Mouse (Mus musculus): ENCODE data around the gene F2r. TPM values are rescaled to one million over a fixed set of nuclear protein-coding genes. Genes with fewer than 3 reads are reported as not detected.

Gene F2r
- polyA plus RNA-seq, 1 experiment from 2014 or later, result 23.0 TPM

DNA sequence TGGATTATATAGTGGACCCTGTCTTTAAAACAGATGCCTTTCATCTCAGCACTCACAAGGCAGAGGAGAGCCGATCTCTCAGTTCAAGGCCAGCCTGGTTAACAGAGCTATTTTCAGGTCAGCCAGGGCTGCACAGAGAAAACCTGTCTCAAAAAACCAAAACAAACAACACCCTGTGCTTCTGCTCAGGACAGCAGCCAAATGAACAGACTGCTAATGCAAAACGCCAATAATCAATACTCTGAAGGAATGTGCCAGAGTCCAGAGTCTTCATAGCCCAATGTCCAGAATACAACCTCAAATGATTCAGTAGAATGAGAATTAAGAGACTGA is 9.2 kb downstream of the F2r start:
- no peak overlapping the region for H3K4me3 ChIP-seq (ENCODE audit: low read depth, low read length)
- H3K9ac ChIP-seq (ENCODE audit: low read length), result no peak overlapping the region
- H3K36me3 ChIP-seq (ENCODE audit: control insufficient read depth, insufficient read depth, low read length), result peaks cover 4% of the 10 kb centered on the region; the same call in 1 of the 2 replicates
- no peaks in the 10 kb centered on the region for H3K27me3 ChIP-seq (ENCODE audit: control insufficient read depth, insufficient read depth, low read length)
- ATAC-seq (ENCODE audit: low FRiP score, low TSS enrichment) (no peak), DNase-seq (ENCODE audit: low spot score) (no peak)
- no peaks in the 10 kb centered on the region for H3K9me3 ChIP-seq (ENCODE audit: control insufficient read depth, low read length)
- H3K4me1 ChIP-seq (replicated peaks; ENCODE audit: control insufficient read depth, insufficient read depth), result no peaks in the 10 kb centered on the region
- H3K4me2 ChIP-seq (replicated peaks; ENCODE audit: low read depth), result no peak overlapping the region
- H3K27ac ChIP-seq (replicated peaks), result no peak overlapping the region
- 84% methylated on average over 2 of the region's 2 CpGs for WGBS
- TF ChIP-seq EP300 (optimal IDR thresholded peaks at IDR 0.05), result no peak
- no peak for TF ChIP-seq CTCF (IDR thresholded peaks at IDR 0.05; ENCODE audit: low read depth)

DNA sequence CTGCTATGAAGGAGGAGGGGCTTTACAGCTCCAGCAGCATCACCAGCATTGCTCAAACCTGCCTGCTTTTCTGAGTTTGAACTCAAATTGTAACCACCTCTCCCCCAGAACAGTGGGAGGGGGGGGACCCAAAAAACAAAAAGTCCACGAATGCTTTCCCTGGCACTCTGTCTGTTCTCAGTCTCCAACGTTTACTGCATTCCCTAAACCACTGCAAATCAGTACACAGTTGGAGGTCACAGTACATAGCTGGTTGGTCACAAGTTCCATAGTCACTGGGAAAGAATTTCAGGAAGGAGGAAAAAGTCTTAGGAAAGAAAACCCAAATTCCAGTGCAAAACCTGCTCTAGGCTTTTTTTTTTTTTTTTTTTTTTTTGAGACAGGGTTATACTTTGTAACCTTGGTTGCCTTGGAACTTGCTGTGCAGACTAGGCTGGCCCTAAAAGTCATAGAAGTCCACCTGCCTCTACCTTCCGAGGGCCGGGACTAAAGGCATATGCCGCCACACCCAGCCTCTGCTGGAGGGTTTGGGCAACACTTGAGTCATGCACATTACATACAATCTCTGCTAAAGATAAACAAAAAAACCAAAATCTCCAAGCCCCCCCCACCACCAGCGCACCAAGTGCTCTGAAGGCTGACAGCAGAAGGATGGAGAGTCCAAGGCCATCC is 9.7 kb downstream of the F2r start:
- TF ChIP-seq EP300 (optimal IDR thresholded peaks at IDR 0.05) (no peak), CTCF (IDR thresholded peaks at IDR 0.05; ENCODE audit: low read depth) (no peak)
- Histone ChIP-seq H3K36me3 (ENCODE audit: control insufficient read depth, insufficient read depth, low read length) (peaks cover 8% of the 10 kb centered on the region; the same call in 1 of the 2 replicates), H3K4me3 (ENCODE audit: low read depth, low read length) (no peak overlapping the region), H3K27ac (replicated peaks) (no peak overlapping the region), H3K9me3 (ENCODE audit: control insufficient read depth, low read length) (no peaks in the 10 kb centered on the region), H3K4me1 (replicated peaks; ENCODE audit: control insufficient read depth, insufficient read depth) (no peaks in the 10 kb centered on the region), H3K27me3 (ENCODE audit: control insufficient read depth, insufficient read depth, low read length) (no peaks in the 10 kb centered on the region), H3K4me2 (replicated peaks; ENCODE audit: low read depth) (no peak overlapping the region), H3K9ac (ENCODE audit: low read length) (no peak overlapping the region)
- ATAC-seq (ENCODE audit: low FRiP score, low TSS enrichment) (no peak), DNase-seq (ENCODE audit: low spot score) (no peak)
- 59% methylated on average over 6 of the region's 6 CpGs for WGBS

DNA sequence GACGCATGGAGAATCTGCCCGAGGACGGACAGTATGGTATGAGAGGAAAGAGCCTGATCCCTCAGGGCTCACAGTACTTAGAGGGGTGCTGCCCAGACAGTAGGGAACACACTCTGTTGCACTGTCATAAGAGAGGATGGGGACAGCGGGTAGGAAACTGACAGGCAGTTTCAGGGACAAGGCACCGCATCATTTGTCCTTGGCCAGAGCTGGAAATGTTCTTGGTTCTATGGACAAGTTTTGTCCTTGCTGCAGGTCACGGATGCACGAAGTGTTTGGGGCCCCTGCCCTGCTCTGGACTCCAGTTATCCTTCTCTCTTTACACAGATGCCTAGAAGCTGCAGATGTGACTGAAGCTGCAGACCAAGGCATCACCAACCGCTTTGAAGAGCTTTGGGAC is 11.3 kb downstream of the F2r start:
- 92% methylated on average over 8 of the region's 8 CpGs for WGBS
- H3K9ac ChIP-seq (ENCODE audit: low read length), result no peak overlapping the region
- DNase-seq (ENCODE audit: low spot score) (no peak), ATAC-seq (ENCODE audit: low FRiP score, low TSS enrichment) (no peak)
- peaks cover 16% of the 10 kb centered on the region; the same call in 1 of the 2 replicates for H3K36me3 ChIP-seq (ENCODE audit: control insufficient read depth, insufficient read depth, low read length)
- no peak overlapping the region for H3K4me3 ChIP-seq (ENCODE audit: low read depth, low read length)
- no peak overlapping the region for H3K4me2 ChIP-seq (replicated peaks; ENCODE audit: low read depth)
- H3K4me1 ChIP-seq (replicated peaks; ENCODE audit: control insufficient read depth, insufficient read depth), result no peaks in the 10 kb centered on the region
- no peak overlapping the region for H3K27ac ChIP-seq (replicated peaks)
- TF ChIP-seq CTCF (IDR thresholded peaks at IDR 0.05; ENCODE audit: low read depth) (no peak), EP300 (optimal IDR thresholded peaks at IDR 0.05) (no peak)
- H3K9me3 ChIP-seq (ENCODE audit: control insufficient read depth, low read length), result no peaks in the 10 kb centered on the region
- H3K27me3 ChIP-seq (ENCODE audit: control insufficient read depth, insufficient read depth, low read length), result no peaks in the 10 kb centered on the region

- WGBS, result 97% methylated on average over 25 of the region's 25 CpGs
- ATAC-seq (ENCODE audit: low FRiP score, low TSS enrichment), result no peak
- DNase-seq (ENCODE audit: low spot score), result no peak
These were observed 14.0 kb downstream of the F2r start for GRCm38 (mm10) chr13:95604288-95604687.

GRCm38 (mm10) chr13:95599833-95600359 is 18.4 kb downstream of the F2r start:
- no peak overlapping the region for H3K4me2 ChIP-seq (replicated peaks; ENCODE audit: low read depth)
- no peaks in the 10 kb centered on the region for H3K9me3 ChIP-seq (ENCODE audit: control insufficient read depth, low read length)
- TF ChIP-seq EP300 (optimal IDR thresholded peaks at IDR 0.05) (no peak), CTCF (IDR thresholded peaks at IDR 0.05; ENCODE audit: low read depth) (no peak)
- WGBS, result 70% methylated on average over 3 of the region's 3 CpGs
- H3K27me3 ChIP-seq (ENCODE audit: control insufficient read depth, insufficient read depth, low read length), result no peaks in the 10 kb centered on the region
- H3K4me1 ChIP-seq (replicated peaks; ENCODE audit: control insufficient read depth, insufficient read depth), result no peaks in the 10 kb centered on the region
- no peak for ATAC-seq (ENCODE audit: low FRiP score, low TSS enrichment)
- DNase-seq (ENCODE audit: low spot score), result no peak
- H3K36me3 ChIP-seq (ENCODE audit: control insufficient read depth, insufficient read depth, low read length), result peaks cover 16% of the 10 kb centered on the region; the same call in 1 of the 2 replicates
- H3K9ac ChIP-seq (ENCODE audit: low read length), result no peak overlapping the region
- no peak overlapping the region for H3K4me3 ChIP-seq (ENCODE audit: low read depth, low read length)
- no peak overlapping the region for H3K27ac ChIP-seq (replicated peaks)

More at GRCm38 (mm10) chr13:95604288-95604687, 14.0 kb downstream of the F2r start:
- TF ChIP-seq EP300 (optimal IDR thresholded peaks at IDR 0.05) (no peak), CTCF (IDR thresholded peaks at IDR 0.05; ENCODE audit: low read depth) (no peak)
- Histone ChIP-seq H3K9ac (ENCODE audit: low read length) (no peak overlapping the region), H3K27me3 (ENCODE audit: control insufficient read depth, insufficient read depth, low read length) (no peaks in the 10 kb centered on the region), H3K9me3 (ENCODE audit: control insufficient read depth, low read length) (no peaks in the 10 kb centered on the region), H3K27ac (replicated peaks) (no peak overlapping the region), H3K4me1 (replicated peaks; ENCODE audit: control insufficient read depth, insufficient read depth) (no peaks in the 10 kb centered on the region), H3K4me2 (replicated peaks; ENCODE audit: low read depth) (no peak overlapping the region), H3K36me3 (ENCODE audit: control insufficient read depth, insufficient read depth, low read length) (peaks cover 16% of the 10 kb centered on the region; the same call in 1 of the 2 replicates), H3K4me3 (ENCODE audit: low read depth, low read length) (no peak overlapping the region)

DNA sequence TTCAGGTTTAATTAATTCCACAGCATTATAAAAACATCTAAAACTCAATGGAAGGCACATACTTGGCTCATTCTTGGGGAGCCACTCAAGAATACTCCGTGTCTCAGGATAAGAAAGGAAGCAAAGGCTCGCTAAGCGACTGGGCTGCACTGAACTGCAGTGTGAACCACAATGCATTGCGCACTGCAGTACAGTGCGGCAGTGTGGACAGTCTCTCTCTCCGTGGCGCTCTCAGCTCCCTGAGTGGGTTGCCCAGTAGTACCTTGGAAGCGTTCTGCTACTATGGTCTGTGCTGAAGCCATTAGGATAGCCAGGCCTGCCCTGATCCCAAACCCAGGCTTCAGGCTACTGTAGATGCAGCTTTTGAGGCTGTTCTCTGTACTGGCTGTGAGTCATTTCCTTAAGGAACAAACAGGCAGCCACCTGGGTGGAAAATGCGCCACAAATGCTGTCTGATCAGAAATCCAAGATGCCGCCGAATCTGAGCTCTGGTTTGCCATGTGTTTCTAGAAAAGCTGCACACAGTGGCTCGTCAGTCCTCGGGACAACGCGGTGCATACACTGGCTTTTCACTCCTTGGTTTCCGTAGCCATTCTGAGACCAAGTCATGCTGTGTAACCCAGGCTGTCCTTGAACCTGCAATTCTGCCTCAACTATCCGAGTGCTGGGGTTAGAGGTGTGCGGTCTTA is 19.9 kb downstream of the F2r start:
- Histone ChIP-seq H3K9me3 (ENCODE audit: control insufficient read depth, low read length) (no peaks in the 10 kb centered on the region), H3K4me2 (replicated peaks; ENCODE audit: low read depth) (no peak overlapping the region), H3K36me3 (ENCODE audit: control insufficient read depth, insufficient read depth, low read length) (peaks cover 6% of the 10 kb centered on the region; the same call in 1 of the 2 replicates), H3K4me1 (replicated peaks; ENCODE audit: control insufficient read depth, insufficient read depth) (no peaks in the 10 kb centered on the region), H3K9ac (ENCODE audit: low read length) (no peak overlapping the region), H3K4me3 (ENCODE audit: low read depth, low read length) (no peak overlapping the region), H3K27me3 (ENCODE audit: control insufficient read depth, insufficient read depth, low read length) (no peaks in the 10 kb centered on the region), H3K27ac (replicated peaks) (no peak overlapping the region)
- no peak for ATAC-seq (ENCODE audit: low FRiP score, low TSS enrichment)
- DNase-seq (ENCODE audit: low spot score), result no peak
- 83% methylated on average over 18 of the region's 18 CpGs for WGBS
- TF ChIP-seq EP300 (optimal IDR thresholded peaks at IDR 0.05), result no peak
- TF ChIP-seq CTCF (IDR thresholded peaks at IDR 0.05; ENCODE audit: low read depth), result no peak
